Mouse (Mus musculus) hindbrain, embryonic 15.5 days (tissue): ENCODE results near the gene G530012D18Rik. TPM values are rescaled to one million over a fixed set of nuclear protein-coding genes. Genes with fewer than 3 reads are reported as not detected.
"Not testable (repeated sequence)": the region's sequence is repeated elsewhere in the genome, so short reads cannot be mapped to it uniquely, and the experiment has no call there.

Source experiments
- ATAC-seq: fragments of 200-750 bp; cut with Nextera tagmentation; 2 replicates; pipeline ENCODE4 v1.8.0; 2017; ENCODE audit warnings: low read depth, moderate number of reproducible peaks, moderate TSS enrichment; ENCODE audit not compliant: low FRiP score
- H3K27ac ChIP-seq: fragments of 300-500 bp; sonication (generic); replicated peaks from 2 replicates; pipeline ENCODE4 v1.5.1; 2015; ENCODE audit warnings: mild to moderate bottlenecking, inconsistent platforms
- H3K27me3 ChIP-seq: fragments of 300-500 bp; sonication (generic); 2 replicates; pipeline ENCODE4 v1.6.1; 2015; ENCODE audit warnings: control low read depth, inconsistent platforms
- H3K36me3 ChIP-seq: fragments of 300-500 bp; sonication (generic); 2 replicates; pipeline ENCODE4 v1.6.1; 2015; ENCODE audit warnings: control low read depth, inconsistent platforms
- H3K4me1 ChIP-seq: fragments of 300-500 bp; sonication (generic); replicated peaks from 2 replicates; pipeline ENCODE4 v1.6.1; 2015; ENCODE audit warnings: control low read depth, inconsistent platforms
- H3K4me2 ChIP-seq: fragments of 300-500 bp; sonication (generic); 2 replicates; pipeline ENCODE4 v1.6.1; 2015; ENCODE audit warnings: moderate library complexity, mild to moderate bottlenecking, inconsistent platforms
- H3K4me3 ChIP-seq: fragments of 300-500 bp; sonication (generic); 2 replicates; pipeline ENCODE4 v1.5.1; 2015; ENCODE audit warnings: mild to moderate bottlenecking, inconsistent platforms
- H3K9ac ChIP-seq: fragments of 300-500 bp; sonication (generic); 2 replicates; pipeline ENCODE4 v1.6.1; 2015; ENCODE audit warnings: inconsistent platforms
- H3K9me3 ChIP-seq: fragments of 300-500 bp; sonication (generic); 2 replicates; pipeline ENCODE4 v1.6.1; 2016; ENCODE audit warnings: control low read depth, inconsistent platforms
- WGBS: fragments of 180-500 bp; shearing (Covaris S2); methylation state at CpG from one replicate; pipeline ENCODE4 v1.1.7; 2015; 5-methylcytosine and 5-hydroxymethylcytosine counted together
- polyA plus RNA-seq: library from polyadenylated mRNA; unstranded; fragments of >200 nt; fragmentation: Nextera tagmentation; extraction: Ambion mirVana; gene quantifications from 2 replicates; pipeline ENCODE4 v1.2.1, GENCODE M21; 2015

The G530012D18Rik gene
- polyA plus RNA-seq, 1 experiment from 2014 or later: not detected

DNA sequence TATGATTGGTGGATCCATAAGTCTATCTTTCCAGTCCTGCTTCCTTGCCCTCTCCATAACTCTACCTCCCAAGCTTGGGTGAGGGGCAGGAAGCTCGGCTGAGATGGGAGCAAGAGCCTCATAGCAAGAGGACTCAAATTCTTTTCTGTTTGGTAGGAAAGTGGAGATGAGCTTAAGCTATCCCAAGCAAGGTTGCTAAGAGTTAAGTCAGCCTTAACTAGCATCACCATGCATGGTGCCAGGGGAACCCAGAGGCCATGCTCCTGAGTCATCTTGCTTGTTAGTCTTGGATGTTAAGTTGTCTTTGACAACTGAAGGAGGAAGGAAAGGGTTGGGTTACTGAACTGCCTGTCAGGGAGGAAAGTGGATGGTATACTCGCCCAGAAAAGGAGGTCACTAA, 13.2 kb downstream of the G530012D18Rik start:
- 88% methylated on average over 1 of the region's 2 CpGs for WGBS
- not testable (repeated sequence) for H3K4me1 ChIP-seq, ATAC-seq

GRCm38 (mm10) chr1:85592526-85592925, 17.1 kb downstream of the G530012D18Rik start:
- not testable (repeated sequence) for H3K9ac ChIP-seq, H3K4me3 ChIP-seq, H3K4me1 ChIP-seq, H3K27me3 ChIP-seq, H3K27ac ChIP-seq, H3K36me3 ChIP-seq, H3K9me3 ChIP-seq, H3K4me2 ChIP-seq, ATAC-seq
- WGBS: 87% methylated on average over 8 of the region's 8 CpGs

More for the DNA sequence above, 13.2 kb downstream of the G530012D18Rik start:
- H3K4me3 ChIP-seq, H3K27me3 ChIP-seq, H3K4me2 ChIP-seq, H3K27ac ChIP-seq, H3K9ac ChIP-seq, H3K36me3 ChIP-seq, H3K9me3 ChIP-seq: not testable (repeated sequence)

DNA sequence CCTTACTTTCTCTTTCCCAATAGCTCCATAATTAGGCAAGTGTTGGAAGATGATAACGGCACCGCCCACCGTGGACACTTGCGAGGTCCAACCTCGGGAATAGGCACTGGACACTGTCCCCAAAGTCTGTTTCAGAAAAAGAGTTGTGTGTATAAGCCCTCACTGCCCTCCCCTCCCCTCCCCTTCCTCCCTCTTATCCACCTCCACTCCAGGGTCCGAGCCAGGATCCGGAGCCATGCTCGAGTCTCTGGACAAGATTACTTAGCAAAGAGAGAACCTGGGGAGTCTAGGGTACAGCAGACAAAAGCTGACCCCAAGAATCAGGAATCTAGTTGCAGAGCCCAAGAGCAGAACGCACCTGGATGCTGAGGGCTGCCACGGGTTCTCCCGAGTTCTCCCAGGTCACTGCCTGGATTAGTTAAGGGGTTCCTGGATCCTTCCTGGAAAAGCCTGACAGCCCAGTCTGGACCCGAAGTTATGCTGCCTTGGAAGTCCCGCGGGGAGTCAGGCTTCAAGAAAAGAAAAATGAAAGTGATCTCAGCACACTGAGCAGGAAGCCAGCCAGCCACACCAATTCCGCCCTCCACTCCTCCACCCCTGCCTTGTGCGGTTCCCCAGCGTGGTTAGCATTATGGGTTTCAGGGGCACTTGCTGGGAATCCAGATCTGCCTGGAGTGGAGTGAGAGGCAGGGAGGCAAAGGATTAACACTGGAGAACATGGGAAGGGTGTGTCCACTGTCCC, 23.0 kb downstream of the G530012D18Rik start, which contains the start of gene Sp110:
Gene Sp110 (minus strand): TSS at position 547 of the 742 bp plus-strand sequence.
- H3K4me1 ChIP-seq, H3K9ac ChIP-seq, H3K36me3 ChIP-seq, H3K27me3 ChIP-seq, ATAC-seq, H3K4me2 ChIP-seq, H3K4me3 ChIP-seq, H3K27ac ChIP-seq, H3K9me3 ChIP-seq: not testable (repeated sequence)
- 75% methylated on average over 14 of the region's 17 CpGs for WGBS

DNA sequence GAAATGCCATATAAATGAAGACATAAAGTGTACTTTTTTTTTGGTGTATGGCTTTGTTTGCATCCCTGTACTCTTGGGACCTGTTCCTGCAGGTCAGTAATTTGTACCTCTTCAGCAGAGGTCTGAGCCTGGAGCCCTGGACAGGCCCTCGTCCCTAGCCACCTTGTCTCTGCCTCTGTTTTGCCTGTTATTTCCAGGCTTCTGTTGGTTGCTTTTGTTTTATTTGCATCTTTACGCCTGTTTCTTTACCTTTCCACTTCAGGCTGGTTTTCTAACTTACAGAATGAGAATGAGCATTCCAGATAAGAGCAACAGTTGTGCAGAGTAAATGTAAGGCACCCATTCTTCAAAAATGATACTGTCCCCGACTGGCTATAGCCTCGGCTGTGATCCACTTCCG, 24.6 kb downstream of the G530012D18Rik start, which contains the start of gene Sp140:
Gene Sp140 (plus strand): TSS at position 301 of the 400 bp plus-strand sequence.
- not testable (repeated sequence) for H3K9me3 ChIP-seq, ATAC-seq, H3K4me2 ChIP-seq, H3K9ac ChIP-seq, H3K4me3 ChIP-seq, H3K27ac ChIP-seq, H3K27me3 ChIP-seq, H3K4me1 ChIP-seq, H3K36me3 ChIP-seq
- WGBS: no CpG with 5 or more reads among the region's 5 CpGs

DNA sequence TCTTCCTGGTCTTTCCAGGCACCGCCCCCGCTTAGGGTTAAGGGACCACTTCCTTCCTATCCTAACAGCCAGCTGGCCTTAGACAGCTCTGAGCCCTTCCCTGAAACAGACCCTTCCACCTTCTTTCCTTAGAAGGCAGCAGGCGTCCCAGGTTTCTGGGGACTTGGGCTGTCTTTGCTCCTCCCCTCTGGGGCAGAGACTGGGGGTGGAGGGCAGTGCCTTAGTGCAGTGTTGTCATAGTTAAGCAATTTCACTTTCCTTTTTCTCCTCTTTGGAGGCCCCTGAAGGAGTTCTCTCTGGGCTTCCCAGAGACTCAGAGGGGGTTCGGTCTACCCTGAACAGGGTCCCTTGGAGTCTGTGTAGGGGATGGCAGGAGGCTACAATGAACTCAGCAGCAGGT, 25.3 kb downstream of the G530012D18Rik start:
- not testable (repeated sequence) for H3K27me3 ChIP-seq, H3K4me2 ChIP-seq, H3K4me3 ChIP-seq, H3K4me1 ChIP-seq, H3K36me3 ChIP-seq, H3K9me3 ChIP-seq, H3K27ac ChIP-seq, H3K9ac ChIP-seq, ATAC-seq
- WGBS: 58% methylated on average over 4 of the region's 4 CpGs

GRCm38 (mm10) chr1:85604341-85604740, 28.9 kb downstream of the G530012D18Rik start:
- H3K36me3 ChIP-seq, H3K27me3 ChIP-seq, H3K4me2 ChIP-seq, H3K4me3 ChIP-seq, H3K9ac ChIP-seq, H3K4me1 ChIP-seq, H3K9me3 ChIP-seq, ATAC-seq, H3K27ac ChIP-seq: not testable (repeated sequence)
- WGBS: no CpG with 5 or more reads among the region's 1 CpGs

DNA sequence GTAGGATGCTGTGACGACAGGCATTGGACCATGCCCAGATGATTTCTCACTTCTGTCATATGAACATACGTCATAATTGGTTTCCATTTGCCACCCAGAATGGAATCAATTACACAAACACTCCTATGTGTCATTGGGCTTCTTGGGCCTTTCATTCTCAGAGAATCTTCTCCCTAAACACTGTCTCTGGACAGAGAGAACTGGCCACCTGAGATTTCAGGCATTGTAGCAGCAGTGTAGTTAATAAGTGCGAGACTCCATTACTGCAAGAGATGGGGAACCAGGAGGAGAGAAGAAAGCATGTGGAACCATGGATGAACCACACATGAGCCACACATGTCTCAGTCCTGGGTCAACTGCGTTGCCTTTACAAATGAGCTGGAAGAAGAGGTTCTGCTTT, 32.9 kb downstream of the G530012D18Rik start:
- not testable (repeated sequence) for H3K9me3 ChIP-seq, H3K27ac ChIP-seq, H3K36me3 ChIP-seq, H3K4me2 ChIP-seq, ATAC-seq, H3K4me3 ChIP-seq, H3K4me1 ChIP-seq, H3K27me3 ChIP-seq, H3K9ac ChIP-seq
- 84% methylated on average over 3 of the region's 4 CpGs for WGBS

DNA sequence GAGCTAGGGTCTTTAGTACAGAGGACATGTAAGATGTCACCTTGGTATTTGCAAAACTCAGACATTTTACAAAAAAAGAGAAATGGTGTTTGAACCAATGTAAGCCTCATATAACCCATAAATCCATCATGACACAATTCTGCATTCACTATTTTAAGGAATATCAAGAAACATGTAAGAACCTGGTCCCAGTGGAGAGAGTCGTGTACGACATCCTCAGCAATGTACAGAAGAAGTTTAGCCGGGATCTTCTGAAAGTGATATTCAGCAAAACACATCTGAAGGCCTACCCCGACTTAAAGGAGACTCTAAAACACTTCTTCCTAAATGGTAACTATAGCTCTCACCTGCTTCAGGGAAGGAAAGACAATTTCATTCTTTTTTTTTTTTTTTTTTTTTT, 35.1 kb downstream of the G530012D18Rik start:
- H3K4me2 ChIP-seq, ATAC-seq, H3K36me3 ChIP-seq, H3K9ac ChIP-seq, H3K27me3 ChIP-seq, H3K4me3 ChIP-seq, H3K4me1 ChIP-seq, H3K9me3 ChIP-seq, H3K27ac ChIP-seq: not testable (repeated sequence)
- no CpG with 5 or more reads among the region's 4 CpGs for WGBS

- not testable (repeated sequence) for H3K36me3 ChIP-seq, H3K4me1 ChIP-seq, ATAC-seq, H3K4me3 ChIP-seq, H3K27ac ChIP-seq, H3K27me3 ChIP-seq, H3K4me2 ChIP-seq, H3K9ac ChIP-seq, H3K9me3 ChIP-seq
- 94% methylated on average over 3 of the region's 3 CpGs for WGBS
These were observed 39.6 kb downstream of the G530012D18Rik start for GRCm38 (mm10) chr1:85615096-85615495.

DNA sequence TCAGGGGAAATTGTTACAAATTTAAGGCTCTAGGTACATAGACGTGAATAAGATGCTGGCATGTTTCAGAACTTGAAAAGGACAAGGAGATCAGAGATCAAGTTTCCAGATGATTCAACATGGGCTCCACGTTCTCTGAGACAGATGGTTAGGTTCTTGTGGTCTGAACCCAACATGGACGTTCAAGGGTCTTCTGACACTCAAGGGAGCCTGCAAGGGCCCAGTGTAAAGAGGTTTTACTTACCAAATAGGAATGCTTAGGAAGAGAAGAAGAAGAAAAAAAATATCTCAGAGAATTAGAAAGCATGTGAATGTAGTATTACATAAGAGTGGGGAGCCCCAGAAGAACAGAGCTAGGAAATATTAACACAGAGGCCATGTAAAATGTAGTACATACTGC, 40.3 kb downstream of the G530012D18Rik start:
- H3K27ac ChIP-seq, H3K4me2 ChIP-seq, H3K9ac ChIP-seq, H3K4me3 ChIP-seq, H3K36me3 ChIP-seq, H3K9me3 ChIP-seq, H3K27me3 ChIP-seq, H3K4me1 ChIP-seq, ATAC-seq: not testable (repeated sequence)
- WGBS: 68% methylated on average over 3 of the region's 3 CpGs

GRCm38 (mm10) chr1:85617161-85617560, 41.7 kb downstream of the G530012D18Rik start:
- not testable (repeated sequence) for H3K4me2 ChIP-seq, H3K4me3 ChIP-seq, H3K36me3 ChIP-seq, H3K27ac ChIP-seq, H3K4me1 ChIP-seq, H3K27me3 ChIP-seq, H3K9me3 ChIP-seq, ATAC-seq, H3K9ac ChIP-seq
- 65% methylated on average over 4 of the region's 5 CpGs for WGBS

DNA sequence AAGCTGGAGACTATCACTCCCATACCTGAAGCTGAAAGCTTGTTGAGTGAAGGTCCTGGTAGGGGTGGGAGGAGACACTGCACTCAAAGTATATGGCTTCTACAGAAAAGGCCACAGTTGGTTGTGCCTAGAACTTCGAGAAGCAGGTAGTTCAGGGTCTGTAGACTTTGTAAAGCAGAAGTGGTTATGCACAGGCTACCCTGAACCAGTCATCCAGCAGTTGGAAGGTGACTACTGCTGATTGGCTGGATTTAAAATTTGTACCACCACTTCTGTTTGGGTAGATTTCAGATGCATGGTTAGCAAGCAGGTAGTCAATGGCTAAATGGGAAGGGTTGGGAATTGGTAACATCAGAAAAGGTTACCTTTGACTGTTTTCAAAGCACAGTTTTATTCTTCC, 43.2 kb downstream of the G530012D18Rik start:
- H3K4me1 ChIP-seq, ATAC-seq, H3K9me3 ChIP-seq, H3K36me3 ChIP-seq, H3K27ac ChIP-seq, H3K4me2 ChIP-seq, H3K9ac ChIP-seq, H3K4me3 ChIP-seq, H3K27me3 ChIP-seq: not testable (repeated sequence)
- 45% methylated on average over 1 of the region's 1 CpGs for WGBS
